Mouse (Mus musculus): ENCODE data around the gene Dffa. TPM values are rescaled to one million over a fixed set of nuclear protein-coding genes. Genes with fewer than 3 reads are reported as not detected.
"Not testable (repeated sequence)": the region's sequence is repeated elsewhere in the genome, so short reads cannot be mapped to it uniquely, and the experiment has no call there.

Gene Dffa
- total RNA-seq, 1 experiment from 2014 or later = 19.2 TPM

GRCm38 (mm10) chr4:149085381-149085780, 18.6 kb upstream of the Dffa start:
- no peak for ATAC-seq (ENCODE audit: extremely low read depth, insufficient number of reproducible peaks, low FRiP score, poor library complexity, severe bottlenecking)

GRCm38 (mm10) chr4:149091364-149091763, 12.6 kb upstream of the Dffa start:
- no peak for ATAC-seq (ENCODE audit: extremely low read depth, insufficient number of reproducible peaks, low FRiP score, poor library complexity, severe bottlenecking)

GRCm38 (mm10) chr4:149097956-149098355, 6.0 kb upstream of the Dffa start:
- ATAC-seq (ENCODE audit: extremely low read depth, insufficient number of reproducible peaks, low FRiP score, poor library complexity, severe bottlenecking) = no peak

- no peak for ATAC-seq (ENCODE audit: extremely low read depth, insufficient number of reproducible peaks, low FRiP score, poor library complexity, severe bottlenecking)
Measured at GRCm38 (mm10) chr4:149098571-149098970, 5.4 kb upstream of the Dffa start.

- ATAC-seq (ENCODE audit: extremely low read depth, insufficient number of reproducible peaks, low FRiP score, poor library complexity, severe bottlenecking) = peak; percentile 84
Measured at GRCm38 (mm10) chr4:149099369-149100017, 4.5 kb upstream of the Dffa start, which contains the start of gene Pex14. Gene Pex14 (minus strand): TSS chr4:149099876.

- ATAC-seq (ENCODE audit: extremely low read depth, insufficient number of reproducible peaks, low FRiP score, poor library complexity, severe bottlenecking) = not testable (repeated sequence)
Measured at GRCm38 (mm10) chr4:149100449-149100848, 3.5 kb upstream of the Dffa start.

- no peak for ATAC-seq (ENCODE audit: extremely low read depth, insufficient number of reproducible peaks, low FRiP score, poor library complexity, severe bottlenecking)
Measured at GRCm38 (mm10) chr4:149101456-149101855, 2.5 kb upstream of the Dffa start.

- not testable (repeated sequence) for ATAC-seq (ENCODE audit: extremely low read depth, insufficient number of reproducible peaks, low FRiP score, poor library complexity, severe bottlenecking)
Measured at GRCm38 (mm10) chr4:149119978-149120562, 16.1 kb downstream of the Dffa start.

- ATAC-seq (ENCODE audit: extremely low read depth, insufficient number of reproducible peaks, low FRiP score, poor library complexity, severe bottlenecking) = no peak
Measured at GRCm38 (mm10) chr4:149123432-149123831, 19.5 kb downstream of the Dffa start.

- no peak for ATAC-seq (ENCODE audit: extremely low read depth, insufficient number of reproducible peaks, low FRiP score, poor library complexity, severe bottlenecking)
Measured at GRCm38 (mm10) chr4:149125341-149126114, 21.6 kb downstream of the Dffa start.

- no peak for ATAC-seq (ENCODE audit: extremely low read depth, insufficient number of reproducible peaks, low FRiP score, poor library complexity, severe bottlenecking)
Measured at GRCm38 (mm10) chr4:149126115-149126509, 22.2 kb downstream of the Dffa start.

GRCm38 (mm10) chr4:149126663-149127062, 22.7 kb downstream of the Dffa start, which contains the start of gene Cort:
Gene Cort (minus strand): TSS chr4:149126763.
- ATAC-seq (ENCODE audit: extremely low read depth, insufficient number of reproducible peaks, low FRiP score, poor library complexity, severe bottlenecking) = no peak

GRCm38 (mm10) chr4:149128467-149128866, 24.5 kb downstream of the Dffa start:
- ATAC-seq (ENCODE audit: extremely low read depth, insufficient number of reproducible peaks, low FRiP score, poor library complexity, severe bottlenecking) = no peak

- no peak for ATAC-seq (ENCODE audit: extremely low read depth, insufficient number of reproducible peaks, low FRiP score, poor library complexity, severe bottlenecking)
Measured at GRCm38 (mm10) chr4:149131021-149131752, 27.2 kb downstream of the Dffa start.

GRCm38 (mm10) chr4:149131789-149132565, 28.0 kb downstream of the Dffa start:
- peak; percentile 64; the same call in 1 of the 2 replicates for ATAC-seq (ENCODE audit: extremely low read depth, insufficient number of reproducible peaks, low FRiP score, poor library complexity, severe bottlenecking)

- no peak for ATAC-seq (ENCODE audit: extremely low read depth, insufficient number of reproducible peaks, low FRiP score, poor library complexity, severe bottlenecking)
Measured at GRCm38 (mm10) chr4:149133395-149133794, 29.4 kb downstream of the Dffa start.

GRCm38 (mm10) chr4:149136116-149136850, 32.3 kb downstream of the Dffa start:
- ATAC-seq (ENCODE audit: extremely low read depth, insufficient number of reproducible peaks, low FRiP score, poor library complexity, severe bottlenecking) = no peak
